Mouse (Mus musculus) hindbrain, embryonic 15.5 days (tissue): ENCODE measurements around the gene Lrch4. TPM values are rescaled to one million over a fixed set of nuclear protein-coding genes. Genes with fewer than 3 reads are reported as not detected.

Experiments used
- ATAC-seq: fragments of 200-750 bp; cut with Nextera tagmentation; 2 replicates; pipeline ENCODE4 v1.8.0; 2017; ENCODE audit warnings: low read depth, moderate number of reproducible peaks, moderate TSS enrichment; ENCODE audit not compliant: low FRiP score
- H3K27ac ChIP-seq: fragments of 300-500 bp; sonication (generic); replicated peaks from 2 replicates; pipeline ENCODE4 v1.5.1; 2015; ENCODE audit warnings: mild to moderate bottlenecking, inconsistent platforms
- H3K27me3 ChIP-seq: fragments of 300-500 bp; sonication (generic); 2 replicates; pipeline ENCODE4 v1.6.1; 2015; ENCODE audit warnings: control low read depth, inconsistent platforms
- H3K36me3 ChIP-seq: fragments of 300-500 bp; sonication (generic); 2 replicates; pipeline ENCODE4 v1.6.1; 2015; ENCODE audit warnings: control low read depth, inconsistent platforms
- H3K4me1 ChIP-seq: fragments of 300-500 bp; sonication (generic); replicated peaks from 2 replicates; pipeline ENCODE4 v1.6.1; 2015; ENCODE audit warnings: control low read depth, inconsistent platforms
- H3K4me2 ChIP-seq: fragments of 300-500 bp; sonication (generic); 2 replicates; pipeline ENCODE4 v1.6.1; 2015; ENCODE audit warnings: moderate library complexity, mild to moderate bottlenecking, inconsistent platforms
- H3K4me3 ChIP-seq: fragments of 300-500 bp; sonication (generic); 2 replicates; pipeline ENCODE4 v1.5.1; 2015; ENCODE audit warnings: mild to moderate bottlenecking, inconsistent platforms
- H3K9ac ChIP-seq: fragments of 300-500 bp; sonication (generic); 2 replicates; pipeline ENCODE4 v1.6.1; 2015; ENCODE audit warnings: inconsistent platforms
- H3K9me3 ChIP-seq: fragments of 300-500 bp; sonication (generic); 2 replicates; pipeline ENCODE4 v1.6.1; 2016; ENCODE audit warnings: control low read depth, inconsistent platforms
- WGBS: fragments of 180-500 bp; shearing (Covaris S2); methylation state at CpG from one replicate; pipeline ENCODE4 v1.1.7; 2015; 5-methylcytosine and 5-hydroxymethylcytosine counted together
- polyA plus RNA-seq: library from polyadenylated mRNA; unstranded; fragments of >200 nt; fragmentation: Nextera tagmentation; extraction: Ambion mirVana; gene quantifications from 2 replicates; pipeline ENCODE4 v1.2.1, GENCODE M21; 2015

Lrch4 gene
- 17.2 and 18.2 TPM in 2 replicates for polyA plus RNA-seq

DNA sequence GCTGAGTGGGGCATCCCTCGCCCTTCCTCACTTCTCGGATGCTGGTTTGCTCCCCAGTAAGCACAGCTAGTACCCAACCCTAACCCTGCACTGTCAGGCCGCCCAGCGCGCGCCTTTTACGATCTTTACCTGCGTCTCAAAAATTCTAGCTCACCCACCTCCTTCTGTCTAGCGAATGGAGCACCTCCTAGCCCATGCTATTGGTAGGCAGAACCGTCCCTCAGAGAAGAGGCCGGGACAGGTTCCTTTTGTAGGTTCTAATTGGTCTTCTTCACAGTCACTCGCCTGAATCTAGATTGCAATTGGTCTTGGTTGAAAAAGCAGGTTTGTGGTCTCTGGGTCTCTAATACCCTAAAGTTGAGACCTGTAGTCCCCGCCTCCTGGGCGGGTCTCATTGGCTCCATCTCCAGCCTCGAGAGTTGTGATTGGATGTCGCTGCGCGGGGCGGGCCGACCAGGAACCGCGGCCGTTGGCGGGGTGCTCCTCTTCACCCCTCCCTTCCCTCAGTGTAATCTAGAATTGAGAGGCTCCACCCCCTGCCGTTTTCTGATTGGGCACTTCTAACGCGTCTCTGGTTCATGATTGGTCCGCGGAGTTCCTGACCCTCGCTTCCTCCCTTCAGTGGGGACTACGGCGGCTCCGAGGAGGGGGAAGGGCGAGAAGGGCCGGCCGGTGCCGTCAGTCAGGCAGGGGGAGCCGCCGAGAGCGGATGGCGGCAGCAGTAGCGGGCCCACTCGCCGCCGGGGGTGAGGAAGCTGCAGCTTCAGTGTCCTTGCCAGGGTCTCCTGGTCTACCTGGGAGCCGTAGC lies at the start of gene Lrch4, which contains the start of the genes Fbxo24 and Gm20605:
Gene Lrch4, plus strand, starts transcription at position 624 of the 808 bp plus-strand sequence.
Gene Fbxo24, minus strand, starts transcription at position 505 of the 808 bp plus-strand sequence.
Gene Gm20605, plus strand, starts transcription at position 678 of the 808 bp plus-strand sequence.
- no peaks in the 10 kb centered on the region for H3K27me3 ChIP-seq
- no peaks in the 10 kb centered on the region for H3K36me3 ChIP-seq
- under 1% methylated on average over 46 of the region's 46 CpGs for WGBS
- peak within 1 kb of the TSS; percentile 90 for H3K27ac ChIP-seq
- H3K4me1 ChIP-seq, result peaks cover 45% of the 10 kb centered on the region
- H3K4me3 ChIP-seq, result peak within 1 kb of the TSS; percentile 83
- H3K4me2 ChIP-seq, result peak within 1 kb of the TSS; percentile 95
- peak within 1 kb of the TSS; percentile 86 for H3K9ac ChIP-seq
- H3K9me3 ChIP-seq, result no peaks in the 10 kb centered on the region
- ATAC-seq, result peak; percentile 99

DNA sequence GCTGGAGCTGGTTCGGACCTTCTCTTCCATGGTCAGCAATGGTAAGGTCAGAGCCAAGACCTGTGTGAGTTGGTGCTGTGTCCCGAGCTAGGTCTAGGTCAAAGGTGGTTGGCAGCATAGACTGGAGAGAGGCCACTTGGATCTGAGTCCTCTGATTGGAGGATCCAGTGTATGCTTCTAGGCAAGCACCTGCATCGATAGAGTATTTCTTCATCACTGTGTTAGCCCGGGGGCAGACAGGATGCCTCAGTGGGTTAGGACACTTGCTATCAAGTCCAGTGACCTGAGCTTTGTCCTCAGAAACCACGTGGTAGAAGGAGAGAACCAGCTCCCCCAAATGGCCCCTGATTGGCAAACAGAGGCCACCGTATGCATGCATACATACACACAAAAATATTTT lies 48.7 kb upstream of the Lrch4 start:
- H3K4me1 ChIP-seq, result peaks cover 21% of the 10 kb centered on the region
- no peaks in the 10 kb centered on the region for H3K27me3 ChIP-seq
- H3K9ac ChIP-seq, result no peak overlapping the region
- H3K36me3 ChIP-seq, result no peaks in the 10 kb centered on the region
- WGBS, result 88% methylated on average over 6 of the region's 6 CpGs
- no peak overlapping the region for H3K27ac ChIP-seq
- H3K4me2 ChIP-seq, result no peak overlapping the region
- H3K9me3 ChIP-seq, result no peaks in the 10 kb centered on the region
- H3K4me3 ChIP-seq, result no peak overlapping the region
- ATAC-seq, result no peak

DNA sequence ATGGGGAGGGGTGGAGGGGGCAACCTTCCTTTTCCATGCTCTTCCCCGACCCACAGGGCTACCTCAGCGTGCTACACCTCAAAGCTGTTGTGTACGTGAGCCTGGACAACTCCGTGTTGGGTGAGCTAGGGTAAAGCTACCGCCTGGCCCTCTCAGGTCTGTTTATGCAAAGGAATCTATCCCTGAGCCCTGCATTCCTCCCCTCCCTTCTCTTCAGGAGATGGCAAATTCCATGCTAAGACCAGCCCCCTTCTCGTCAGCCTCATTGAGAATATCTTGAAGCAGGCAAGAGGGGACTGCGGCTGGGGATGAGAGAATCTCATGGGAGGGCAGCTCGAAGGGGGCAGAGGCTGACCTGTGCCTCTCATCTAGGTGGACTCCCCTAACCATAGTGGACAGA lies 46.2 kb upstream of the Lrch4 start:
- Histone ChIP-seq H3K4me1 (peaks cover 21% of the 10 kb centered on the region), H3K36me3 (no peaks in the 10 kb centered on the region), H3K27me3 (no peaks in the 10 kb centered on the region), H3K4me2 (peak overlapping the region; percentile 67), H3K4me3 (peak overlapping the region; percentile 41), H3K9me3 (no peaks in the 10 kb centered on the region), H3K9ac (peak overlapping the region; percentile 50; the same call in 1 of the 2 replicates), H3K27ac (peak overlapping the region; percentile 86)
- no peak for ATAC-seq
- 41% methylated on average over 8 of the region's 8 CpGs for WGBS

DNA sequence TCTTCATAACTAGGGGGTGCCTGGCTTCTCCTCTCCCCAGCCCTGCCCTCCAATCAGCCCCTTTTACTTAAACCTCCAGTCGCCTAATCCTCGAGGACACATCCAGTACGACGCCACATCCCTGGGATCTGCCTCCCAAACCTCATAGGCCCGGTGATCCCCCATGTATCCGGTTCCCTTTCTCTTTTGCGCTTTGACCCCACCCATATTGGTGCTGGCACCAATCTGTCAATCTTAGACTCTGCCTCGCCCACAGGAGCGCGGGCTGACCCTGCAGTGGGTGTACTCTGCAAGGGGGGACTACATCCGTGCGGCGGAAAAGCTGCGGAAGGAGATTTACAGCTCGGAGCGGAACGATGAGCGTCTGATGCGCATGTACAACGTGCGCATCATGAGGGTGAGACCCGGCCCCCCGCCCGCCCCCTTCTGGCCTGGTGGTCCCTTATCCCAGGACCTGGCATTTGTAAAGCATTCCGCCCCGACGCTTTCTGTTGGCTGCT lies 45.2 kb upstream of the Lrch4 start:
- peak overlapping the region; percentile 86 for H3K27ac ChIP-seq
- peak overlapping the region; percentile 50 for H3K9ac ChIP-seq
- H3K9me3 ChIP-seq, result no peaks in the 10 kb centered on the region
- peak; percentile 90 for ATAC-seq
- H3K4me3 ChIP-seq, result peak overlapping the region; percentile 41
- no peaks in the 10 kb centered on the region for H3K27me3 ChIP-seq
- 21% methylated on average over 27 of the region's 27 CpGs for WGBS
- H3K36me3 ChIP-seq, result no peaks in the 10 kb centered on the region
- H3K4me2 ChIP-seq, result peak overlapping the region; percentile 67
- peaks cover 21% of the 10 kb centered on the region for H3K4me1 ChIP-seq

DNA sequence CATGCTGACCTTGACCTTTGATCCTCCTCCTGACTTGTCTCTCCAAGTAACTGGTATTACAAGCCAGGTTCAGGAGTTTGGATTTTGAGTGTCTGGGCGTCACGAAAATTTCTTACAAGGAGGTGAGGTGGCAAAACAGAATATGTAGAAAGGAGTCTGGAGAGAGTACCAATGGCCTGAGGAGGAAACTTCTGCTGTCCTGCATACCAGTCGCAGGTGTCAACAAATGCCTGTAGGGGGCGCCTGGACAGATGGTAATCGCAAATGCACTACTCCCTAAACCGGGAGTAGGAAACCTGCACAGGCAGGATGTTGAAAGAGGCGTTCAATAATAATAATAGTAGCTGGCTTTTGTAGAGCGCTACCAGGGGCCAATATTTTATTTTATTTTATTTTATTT lies 43.9 kb upstream of the Lrch4 start:
- no peak overlapping the region for H3K4me2 ChIP-seq
- H3K9ac ChIP-seq, result no peak overlapping the region
- ATAC-seq, result no peak
- WGBS, result 34% methylated on average over 8 of the region's 8 CpGs
- H3K27ac ChIP-seq, result no peak overlapping the region
- H3K4me1 ChIP-seq, result peaks cover 21% of the 10 kb centered on the region
- H3K9me3 ChIP-seq, result no peaks in the 10 kb centered on the region
- no peak overlapping the region for H3K4me3 ChIP-seq
- no peaks in the 10 kb centered on the region for H3K27me3 ChIP-seq
- H3K36me3 ChIP-seq, result no peaks in the 10 kb centered on the region

DNA sequence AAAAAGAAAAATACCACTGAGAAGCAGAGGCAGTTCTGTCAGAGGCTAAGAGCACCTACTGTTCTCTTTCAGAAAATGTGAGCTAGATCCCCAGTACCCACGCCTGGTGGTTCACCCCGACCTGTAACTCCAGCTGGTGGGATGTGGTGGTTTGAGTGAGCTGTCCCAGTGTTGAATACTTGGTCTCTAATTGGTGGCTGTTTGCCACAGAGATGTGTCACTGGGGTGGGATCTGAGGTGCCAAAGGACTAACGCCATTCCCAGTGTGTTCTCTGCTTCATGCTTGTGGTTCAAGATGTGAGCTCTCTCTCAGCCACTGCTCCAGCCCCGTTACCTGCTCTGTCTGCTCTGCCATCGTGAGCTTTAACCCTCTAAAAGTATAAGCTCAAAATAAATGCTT lies 38.4 kb upstream of the Lrch4 start:
- Histone ChIP-seq H3K27me3 (no peaks in the 10 kb centered on the region), H3K27ac (no peak overlapping the region), H3K4me3 (no peak overlapping the region), H3K9me3 (no peaks in the 10 kb centered on the region), H3K4me1 (no peaks in the 10 kb centered on the region), H3K36me3 (no peaks in the 10 kb centered on the region), H3K9ac (no peak overlapping the region), H3K4me2 (no peak overlapping the region)
- WGBS, result 80% methylated on average over 5 of the region's 5 CpGs
- no peak for ATAC-seq

DNA sequence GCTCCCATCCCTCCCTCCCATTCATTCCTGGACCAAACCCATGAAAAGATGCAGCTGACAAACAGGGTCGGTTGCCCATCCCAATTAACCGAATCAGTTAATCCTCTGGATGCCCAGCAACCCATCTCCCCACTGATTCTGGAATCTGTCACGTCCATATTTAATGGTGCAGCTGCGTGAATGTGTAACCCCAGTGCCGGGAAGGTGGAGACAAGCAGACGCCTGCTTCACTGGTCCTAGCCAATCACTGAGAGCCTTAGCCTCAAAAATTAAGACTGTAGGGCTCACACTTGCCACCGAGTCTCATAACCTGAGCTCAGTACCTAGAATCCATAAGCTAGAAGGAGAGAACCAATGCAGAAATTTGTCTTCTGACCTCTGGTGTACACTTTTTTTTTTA lies 33.0 kb upstream of the Lrch4 start:
- no peaks in the 10 kb centered on the region for H3K9me3 ChIP-seq
- 57% methylated on average over 7 of the region's 7 CpGs for WGBS
- no peaks in the 10 kb centered on the region for H3K36me3 ChIP-seq
- H3K4me1 ChIP-seq, result peaks cover 16% of the 10 kb centered on the region
- H3K27ac ChIP-seq, result no peak overlapping the region
- H3K4me2 ChIP-seq, result no peak overlapping the region
- no peak overlapping the region for H3K9ac ChIP-seq
- ATAC-seq, result no peak
- no peak overlapping the region for H3K4me3 ChIP-seq
- H3K27me3 ChIP-seq, result no peaks in the 10 kb centered on the region

DNA sequence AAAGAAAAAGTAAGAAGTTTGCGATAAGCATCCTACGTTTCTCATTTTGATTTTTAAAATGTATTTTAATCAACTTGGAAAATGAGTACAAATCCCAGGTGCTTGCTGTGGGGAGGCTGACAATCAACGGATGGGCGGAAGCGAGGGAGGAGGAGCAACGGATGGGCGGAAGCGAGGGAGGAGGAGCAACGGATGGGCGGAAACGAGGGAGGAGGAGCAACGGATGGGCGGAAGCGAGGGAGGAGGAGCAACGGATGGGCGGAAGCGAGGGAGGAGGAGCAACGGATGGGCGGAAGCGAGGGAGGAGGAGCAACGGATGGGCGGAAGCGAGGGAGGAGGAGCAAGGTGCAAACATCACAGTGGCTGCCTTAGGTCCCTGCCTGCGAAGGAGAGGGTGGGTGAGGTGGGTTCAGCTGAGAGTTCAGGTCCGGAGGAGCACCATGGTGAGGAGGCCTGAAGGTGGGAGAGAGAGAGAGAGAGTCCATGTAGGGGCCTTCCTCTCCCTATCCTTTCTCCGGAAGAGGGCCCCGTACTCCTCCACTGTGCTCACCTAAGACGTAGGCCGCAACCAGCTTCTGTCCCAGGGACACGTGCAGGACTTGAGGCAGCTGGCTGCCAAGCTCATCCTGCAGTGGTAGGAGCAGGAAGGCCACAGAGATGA lies 32.2 kb upstream of the Lrch4 start:
- no peak for ATAC-seq
- Histone ChIP-seq H3K36me3 (no peaks in the 10 kb centered on the region), H3K4me3 (peak overlapping the region; percentile 8; the same call in 1 of the 2 replicates), H3K9ac (no peak overlapping the region), H3K27ac (no peak overlapping the region), H3K9me3 (no peaks in the 10 kb centered on the region), H3K4me2 (peak overlapping the region; percentile 35), H3K27me3 (no peaks in the 10 kb centered on the region), H3K4me1 (peaks cover 20% of the 10 kb centered on the region)
- WGBS, result 38% methylated on average over 21 of the region's 30 CpGs

DNA sequence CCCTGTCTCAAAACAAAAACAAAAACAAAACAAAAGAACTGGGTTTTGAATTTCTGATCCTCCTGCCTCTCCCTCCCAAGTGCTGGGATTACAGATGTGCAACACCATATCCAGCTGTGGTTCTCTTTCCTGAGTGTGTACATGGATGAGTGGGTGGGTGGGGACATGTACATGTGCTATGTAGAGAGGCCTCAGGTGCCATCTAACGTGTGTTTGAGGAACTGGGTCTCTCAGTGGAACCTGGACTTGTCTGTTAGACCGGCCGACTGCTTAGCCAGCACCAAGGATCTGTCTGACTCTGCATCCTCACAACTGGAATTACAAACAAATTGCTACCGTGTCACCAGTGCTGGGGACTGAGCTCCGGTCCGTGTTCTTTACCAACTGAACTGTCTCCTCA lies 31.3 kb upstream of the Lrch4 start:
- Histone ChIP-seq H3K36me3 (no peaks in the 10 kb centered on the region), H3K9me3 (no peaks in the 10 kb centered on the region), H3K27me3 (no peaks in the 10 kb centered on the region), H3K4me2 (no peak overlapping the region), H3K4me1 (peaks cover 26% of the 10 kb centered on the region), H3K27ac (no peak overlapping the region), H3K4me3 (no peak overlapping the region), H3K9ac (no peak overlapping the region)
- ATAC-seq, result no peak
- 96% methylated on average over 6 of the region's 6 CpGs for WGBS

DNA sequence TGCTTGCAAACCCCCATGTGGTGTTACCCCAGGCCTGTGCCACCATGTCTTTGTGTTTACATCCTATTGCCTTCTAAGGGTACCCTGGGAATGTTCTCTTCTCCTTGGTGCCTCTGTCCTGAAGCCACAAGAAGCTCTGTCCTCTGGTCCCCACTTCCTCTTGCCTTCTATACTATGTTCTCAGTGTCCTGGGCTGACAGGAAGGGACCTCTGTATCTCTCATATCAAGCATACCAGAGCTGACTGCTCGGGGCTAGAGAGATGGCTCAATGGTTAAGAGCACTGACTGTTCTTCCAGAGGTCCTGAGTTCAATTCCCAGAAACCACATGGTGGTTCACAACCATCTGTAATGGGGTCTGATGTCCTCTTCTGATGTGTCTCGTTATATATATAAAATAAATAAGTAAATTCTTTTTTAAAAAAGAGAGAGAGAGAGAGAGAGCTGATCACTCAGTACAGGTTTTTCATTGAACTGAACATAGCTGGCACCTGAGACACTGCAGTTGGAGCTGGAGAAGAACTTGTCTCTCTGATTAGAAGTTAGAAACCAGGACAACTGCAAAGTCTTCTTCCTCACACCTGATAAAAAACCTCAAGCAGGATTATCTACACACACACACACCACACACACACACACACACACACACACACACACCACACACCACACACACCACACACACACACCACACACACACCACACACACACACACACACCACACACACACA lies 30.7 kb upstream of the Lrch4 start:
- H3K36me3 ChIP-seq, result no peaks in the 10 kb centered on the region
- H3K27ac ChIP-seq, result no peak overlapping the region
- H3K9ac ChIP-seq, result no peak overlapping the region
- no peak for ATAC-seq
- H3K9me3 ChIP-seq, result no peaks in the 10 kb centered on the region
- H3K4me2 ChIP-seq, result no peak overlapping the region
- no peak overlapping the region for H3K4me3 ChIP-seq
- WGBS, result 77% methylated on average over 2 of the region's 2 CpGs
- H3K27me3 ChIP-seq, result no peaks in the 10 kb centered on the region
- H3K4me1 ChIP-seq, result peaks cover 27% of the 10 kb centered on the region

DNA sequence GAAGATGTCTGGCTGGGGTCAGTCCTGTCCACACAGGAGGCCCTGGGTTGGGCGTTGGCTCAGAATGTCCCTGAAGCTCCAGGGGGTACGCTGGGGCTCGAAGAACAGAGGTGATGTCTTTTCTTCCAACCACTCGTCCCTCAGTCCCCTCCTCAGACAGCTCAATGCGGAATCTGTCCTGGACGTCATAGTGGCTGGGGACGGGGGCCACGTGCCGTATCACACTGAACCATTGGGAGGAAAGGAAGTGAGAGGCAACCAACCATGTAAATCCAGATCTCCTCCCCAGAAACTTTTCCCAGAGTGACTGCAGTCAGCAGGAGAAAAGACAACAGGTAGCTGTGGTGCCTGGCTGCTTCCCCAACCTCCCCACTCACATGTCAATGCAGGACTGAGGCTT lies 29.3 kb upstream of the Lrch4 start:
- Histone ChIP-seq H3K4me3 (peak overlapping the region; percentile 87), H3K9ac (peak overlapping the region; percentile 91), H3K36me3 (no peaks in the 10 kb centered on the region), H3K27ac (no peak overlapping the region; the same call in 1 of the 2 replicates), H3K9me3 (no peaks in the 10 kb centered on the region), H3K27me3 (no peaks in the 10 kb centered on the region), H3K4me1 (peaks cover 27% of the 10 kb centered on the region), H3K4me2 (peak overlapping the region; percentile 97)
- WGBS, result 70% methylated on average over 9 of the region's 9 CpGs
- ATAC-seq, result no peak

DNA sequence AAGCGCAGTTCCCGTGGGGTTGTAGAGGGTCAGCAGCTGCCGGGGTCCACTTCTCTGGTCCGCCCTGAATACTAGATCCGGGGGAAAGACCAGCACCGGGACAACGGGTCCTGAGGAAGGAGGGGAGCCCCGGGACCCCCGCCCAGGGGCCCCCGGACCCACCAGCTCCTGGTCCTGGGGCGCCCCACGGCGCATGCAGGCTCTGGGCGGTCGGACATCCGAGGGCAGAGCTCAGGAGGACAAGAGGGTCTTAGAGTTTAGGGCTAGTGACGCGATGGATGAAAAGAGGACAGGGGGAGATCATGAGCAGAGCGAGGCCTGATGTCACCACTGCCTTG lies 28.7 kb upstream of the Lrch4 start:
- Histone ChIP-seq H3K27ac (peak overlapping the region; percentile 89), H3K9me3 (no peaks in the 10 kb centered on the region), H3K4me1 (peaks cover 27% of the 10 kb centered on the region), H3K36me3 (no peaks in the 10 kb centered on the region), H3K4me2 (peak overlapping the region; percentile 97), H3K4me3 (peak overlapping the region; percentile 87), H3K27me3 (no peaks in the 10 kb centered on the region), H3K9ac (peak overlapping the region; percentile 91)
- 2% methylated on average over 19 of the region's 19 CpGs for WGBS
- ATAC-seq, result no peak
